ENCODE assay signal across 17 mouse cellular contexts in the genomic region with DNA sequence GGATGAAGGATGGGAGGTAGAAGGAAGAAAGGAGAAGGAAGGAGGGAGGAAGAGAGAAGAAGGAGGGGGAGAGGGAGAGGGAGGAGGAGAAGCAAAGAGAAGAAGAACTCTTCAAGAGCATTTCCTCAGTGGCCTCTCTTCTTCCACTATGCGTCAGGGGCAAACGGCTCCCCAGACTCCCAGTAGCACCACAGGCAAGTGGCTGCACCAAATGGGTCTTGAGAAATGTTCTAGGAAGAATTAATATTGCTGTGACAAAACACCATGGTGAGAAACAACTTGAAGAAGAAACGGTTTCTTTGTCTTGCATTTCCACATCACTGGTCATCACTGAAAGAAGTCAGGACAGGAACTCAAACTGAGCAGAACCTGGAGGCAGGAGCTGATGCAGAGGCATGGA.
"Had no signal": no experiment of that assay in that cellular context is flagged by ENCODE, and none has a peak within 500 bp of the region (broad histone marks: within the 10 kb centered on the region; RNA-seq: fewer than 3 reads in every experiment).

No protein-coding gene starts in this region.

- H3K27me3 ChIP-seq: neural tube, embryonic 12.5 days; neural tube, embryonic 13.5 days; neural tube, embryonic 15.5 days; stomach, embryonic 15.5 days had no signal

- H3K9ac ChIP-seq: neural tube, embryonic 12.5 days; neural tube, embryonic 13.5 days; neural tube, embryonic 15.5 days; stomach, embryonic 15.5 days had no signal

- H3K36me3 ChIP-seq: neural tube, embryonic 12.5 days; neural tube, embryonic 13.5 days; neural tube, embryonic 15.5 days; stomach, embryonic 15.5 days had no signal

- H3K4me2 ChIP-seq: neural tube, embryonic 12.5 days; neural tube, embryonic 13.5 days; neural tube, embryonic 15.5 days; stomach, embryonic 15.5 days had no signal

- H3K4me3 ChIP-seq: neural tube, embryonic 12.5 days; neural tube, embryonic 13.5 days; neural tube, embryonic 15.5 days; stomach, embryonic 15.5 days had no signal

- H3K27ac ChIP-seq: neural tube, embryonic 12.5 days; neural tube, embryonic 13.5 days; neural tube, embryonic 15.5 days; stomach, embryonic 15.5 days; stomach, postnatal 0 days had no signal

- H3K9me3 ChIP-seq: neural tube, embryonic 12.5 days; neural tube, embryonic 13.5 days; neural tube, embryonic 15.5 days; stomach, embryonic 15.5 days had no signal

- DNase-seq: retina, postnatal 1 day; right cerebral cortex, adult 18-20 months; right cerebral cortex, postnatal 14 days; right cerebral cortex, postnatal 25 days; right cerebral cortex, postnatal 4 days; spleen, adult 18-20 months; thymus, adult 18-20 months; thymus, adult 2 months; thymus, postnatal 14 days; thymus, postnatal 25 days; thymus, postnatal 36 days; thymus, postnatal 4 days had no signal
